Mouse (Mus musculus) small intestine, adult 2 months (tissue): ENCODE data around the gene Foxp2. TPM values are rescaled to one million over a fixed set of nuclear protein-coding genes. Genes with fewer than 3 reads are reported as not detected.

Source experiments
- H3K27ac ChIP-seq: fragments of 200-500 bp; 2 replicates; pipeline ENCODE4 v1.5.1; 2012; ENCODE audit warnings: low read depth, low read length, control low read depth, inconsistent platforms; ENCODE audit not compliant: insufficient read depth
- H3K27me3 ChIP-seq: fragments of 200-500 bp; 2 replicates; pipeline ENCODE4 v1.6.1; 2012; ENCODE audit warnings: mild to moderate bottlenecking, moderate library complexity, low read length, inconsistent platforms; ENCODE audit not compliant: control insufficient read depth, insufficient read depth
- H3K36me3 ChIP-seq: fragments of 200-500 bp; 2 replicates; pipeline ENCODE4 v1.6.1; 2012; ENCODE audit warnings: mild to moderate bottlenecking, low read length, control low read depth, inconsistent platforms; ENCODE audit not compliant: control insufficient read depth, insufficient read depth
- H3K4me1 ChIP-seq: fragments of 200-500 bp; 2 replicates; pipeline ENCODE4 v1.6.1; 2012; ENCODE audit warnings: low read length, inconsistent platforms, mixed read lengths; ENCODE audit not compliant: control insufficient read depth, insufficient read depth, insufficient read length
- H3K4me3 ChIP-seq: fragments of 200-500 bp; 2 replicates; pipeline ENCODE4 v1.5.1; 2012; ENCODE audit warnings: low read depth, mild to moderate bottlenecking, control low read depth, inconsistent platforms, low read length, moderate library complexity
- CTCF ChIP-seq: fragments of 200-500 bp; IDR thresholded peaks from 2 replicates; pipeline ENCODE4 v1.5.1; 2012; ENCODE audit warnings: low read depth, mild to moderate bottlenecking, control low read depth, inconsistent platforms, low read length, moderate library complexity, mixed read lengths; ENCODE audit not compliant: insufficient replicate concordance, insufficient read length; ENCODE audit errors: extremely low read depth
- POLR2A ChIP-seq: fragments of 200-500 bp; IDR thresholded peaks from 2 replicates; pipeline ENCODE4 v1.6.1; 2012; ENCODE audit warnings: low read depth, mild to moderate bottlenecking, control low read depth, inconsistent platforms, low read length, moderate library complexity
- WGBS: fragments of 180-500 bp; shearing (Covaris S2); methylation state at CpG from one replicate; pipeline ENCODE4 v1.1.7; 2018; 5-methylcytosine and 5-hydroxymethylcytosine counted together
- polyA plus RNA-seq: library from polyadenylated mRNA; depleted of rRNA; stranded (reverse); fragments of >200 nt; gene quantifications from 2 replicates; pipeline ENCODE4 v1.2.3, GENCODE M21; 2012

Gene Foxp2
- polyA plus RNA-seq, 1 experiment = 3.3 TPM

DNA sequence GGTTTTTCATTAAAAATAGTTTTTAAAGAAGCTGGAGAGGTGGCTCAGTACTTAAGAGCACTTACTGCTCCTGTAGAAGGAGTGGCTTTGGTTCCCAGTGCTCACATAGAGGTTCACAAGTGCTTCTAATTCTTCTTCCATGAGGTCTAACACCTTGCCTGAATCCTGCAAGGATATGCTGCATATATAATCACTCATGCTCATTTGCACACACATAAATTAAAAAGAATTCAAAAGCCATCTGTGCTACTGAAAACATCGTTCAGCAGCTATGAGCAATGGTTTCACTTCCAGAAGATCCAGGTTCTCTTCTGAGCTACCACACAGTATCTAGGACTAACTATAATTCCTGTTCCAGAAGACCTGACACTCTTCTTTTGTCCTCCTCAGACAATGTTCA, 200.4 kb downstream of the Foxp2 start:
- 93% methylated on average over 1 of the region's 1 CpGs for WGBS
- TF ChIP-seq POLR2A (no peak), CTCF (no peak)

DNA sequence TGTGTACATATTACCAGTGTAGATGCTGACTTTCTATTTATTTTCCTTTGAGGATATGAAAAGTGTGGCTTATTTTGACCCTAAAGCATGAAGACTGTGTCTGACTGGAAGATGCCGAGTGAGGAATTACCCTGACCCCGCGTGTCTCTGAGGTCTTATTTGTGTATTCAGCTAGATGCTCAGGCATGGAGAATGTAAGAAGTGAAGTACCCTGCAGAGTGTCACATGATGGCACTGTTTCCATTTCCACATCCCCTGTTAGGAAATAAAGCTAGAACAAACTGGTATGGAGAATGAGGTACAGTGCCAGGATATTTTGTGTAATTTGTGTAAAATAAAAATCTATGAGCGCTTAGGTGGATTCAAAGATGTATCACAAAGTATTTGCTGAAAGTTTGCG, 219.8 kb downstream of the Foxp2 start:
- no peak overlapping the region for H3K27ac ChIP-seq
- H3K4me3 ChIP-seq = no peak overlapping the region
- H3K27me3 ChIP-seq = no peaks in the 10 kb centered on the region
- no peaks in the 10 kb centered on the region for H3K36me3 ChIP-seq
- no peaks in the 10 kb centered on the region for H3K4me1 ChIP-seq
- 69% methylated on average over 5 of the region's 5 CpGs for WGBS
- TF ChIP-seq POLR2A (no peak), CTCF (no peak)

More for the DNA sequence above, 200.4 kb downstream of the Foxp2 start:
- Histone ChIP-seq H3K36me3 (no peaks in the 10 kb centered on the region), H3K4me3 (no peak overlapping the region), H3K27ac (no peak overlapping the region), H3K27me3 (no peaks in the 10 kb centered on the region), H3K4me1 (no peaks in the 10 kb centered on the region)

DNA sequence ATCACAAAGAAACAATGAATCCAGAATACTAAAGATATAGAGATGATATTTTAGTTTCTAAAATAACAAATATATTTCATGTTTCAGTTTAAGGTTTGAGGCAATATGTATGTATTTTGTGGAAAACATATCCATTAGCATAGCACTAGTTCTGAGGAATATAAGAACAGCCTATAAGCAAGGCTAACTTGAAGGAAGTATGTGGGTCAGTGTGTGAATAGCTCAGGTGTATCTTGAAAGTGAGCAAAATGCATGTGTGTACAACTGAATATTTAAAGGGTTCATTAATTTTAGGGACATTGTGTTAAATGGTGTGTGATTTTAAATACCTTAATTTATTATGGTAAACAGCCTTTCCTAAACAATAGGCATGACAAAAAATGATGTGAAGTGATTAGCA, 220.2 kb downstream of the Foxp2 start:
- TF ChIP-seq CTCF = no peak
- TF ChIP-seq POLR2A = no peak
- H3K36me3 ChIP-seq = no peaks in the 10 kb centered on the region

DNA sequence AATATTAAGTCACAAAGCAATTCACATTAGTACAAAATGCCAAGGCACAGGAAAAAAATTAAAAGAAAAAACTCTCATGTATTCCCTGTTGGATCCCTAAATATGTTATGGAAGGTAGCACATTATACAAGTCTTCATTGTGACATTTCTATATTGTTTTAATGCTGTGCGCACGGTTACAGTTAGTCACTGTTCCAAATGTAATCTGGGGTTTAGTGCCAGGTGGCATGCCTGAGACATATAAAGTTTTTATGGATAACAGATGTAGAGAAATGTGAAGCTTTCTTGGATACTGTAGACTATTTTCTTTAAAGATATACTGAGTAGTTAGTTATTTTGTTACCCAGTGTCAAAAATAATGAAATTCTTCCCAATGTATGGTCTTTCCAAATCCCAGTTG, 229.0 kb downstream of the Foxp2 start:
- no peaks in the 10 kb centered on the region for H3K27me3 ChIP-seq
- H3K4me3 ChIP-seq = no peak overlapping the region
- WGBS = 93% methylated on average over 2 of the region's 2 CpGs
- no peaks in the 10 kb centered on the region for H3K4me1 ChIP-seq
- H3K36me3 ChIP-seq = no peaks in the 10 kb centered on the region
- no peak overlapping the region for H3K27ac ChIP-seq
- no peak for TF ChIP-seq POLR2A

More for the DNA sequence above, 220.2 kb downstream of the Foxp2 start:
- Histone ChIP-seq H3K27ac (no peak overlapping the region), H3K27me3 (no peaks in the 10 kb centered on the region), H3K4me1 (no peaks in the 10 kb centered on the region), H3K4me3 (no peak overlapping the region)

DNA sequence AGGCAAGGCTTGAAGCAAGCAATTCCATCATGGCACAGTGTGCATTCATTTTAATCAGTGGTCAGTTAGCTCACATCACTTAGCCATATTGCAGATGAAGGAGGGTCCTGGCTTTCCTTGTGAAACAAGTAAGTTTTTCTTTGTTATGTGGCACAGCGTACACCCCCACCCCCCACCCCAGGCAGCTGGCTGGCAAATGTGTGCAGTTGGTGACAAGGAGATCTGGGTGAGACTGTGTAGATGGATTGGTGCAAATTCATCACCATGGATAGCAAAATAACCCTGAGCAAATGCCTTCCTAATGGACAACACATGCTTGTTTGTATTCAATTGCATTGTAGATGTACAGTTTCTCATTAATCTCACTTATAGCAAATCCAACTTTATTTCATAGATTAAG, 240.9 kb downstream of the Foxp2 start:
- no peak for TF ChIP-seq POLR2A
- no peak for TF ChIP-seq CTCF
- 85% methylated on average over 1 of the region's 1 CpGs for WGBS
- Histone ChIP-seq H3K4me3 (no peak overlapping the region), H3K36me3 (no peaks in the 10 kb centered on the region), H3K27me3 (no peaks in the 10 kb centered on the region), H3K27ac (no peak overlapping the region), H3K4me1 (no peaks in the 10 kb centered on the region)

DNA sequence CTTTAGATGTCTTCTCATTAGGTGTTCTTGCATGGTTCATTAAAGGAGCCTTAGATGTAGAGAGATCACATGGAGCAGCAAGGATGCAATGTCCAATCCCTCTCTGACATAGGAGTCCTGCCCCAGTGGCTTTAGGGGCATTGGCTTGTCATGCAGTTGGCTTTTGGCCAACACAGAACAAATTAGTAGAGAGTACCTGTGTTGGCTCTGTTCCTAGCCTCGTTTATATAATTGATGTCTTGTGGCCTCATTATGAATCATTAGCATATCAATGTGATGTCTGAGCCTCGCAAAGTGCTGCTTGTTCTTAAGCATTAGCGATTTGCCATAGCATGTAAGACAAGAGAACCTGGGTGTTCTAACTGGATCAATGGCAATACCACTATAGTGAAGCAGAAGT, 250.5 kb downstream of the Foxp2 start:
- no peaks in the 10 kb centered on the region for H3K4me1 ChIP-seq
- WGBS = 73% methylated on average over 3 of the region's 3 CpGs
- H3K27ac ChIP-seq = no peak overlapping the region
- H3K4me3 ChIP-seq = no peak overlapping the region
- H3K36me3 ChIP-seq = no peaks in the 10 kb centered on the region
- no peaks in the 10 kb centered on the region for H3K27me3 ChIP-seq
- TF ChIP-seq CTCF (no peak), POLR2A (no peak)

DNA sequence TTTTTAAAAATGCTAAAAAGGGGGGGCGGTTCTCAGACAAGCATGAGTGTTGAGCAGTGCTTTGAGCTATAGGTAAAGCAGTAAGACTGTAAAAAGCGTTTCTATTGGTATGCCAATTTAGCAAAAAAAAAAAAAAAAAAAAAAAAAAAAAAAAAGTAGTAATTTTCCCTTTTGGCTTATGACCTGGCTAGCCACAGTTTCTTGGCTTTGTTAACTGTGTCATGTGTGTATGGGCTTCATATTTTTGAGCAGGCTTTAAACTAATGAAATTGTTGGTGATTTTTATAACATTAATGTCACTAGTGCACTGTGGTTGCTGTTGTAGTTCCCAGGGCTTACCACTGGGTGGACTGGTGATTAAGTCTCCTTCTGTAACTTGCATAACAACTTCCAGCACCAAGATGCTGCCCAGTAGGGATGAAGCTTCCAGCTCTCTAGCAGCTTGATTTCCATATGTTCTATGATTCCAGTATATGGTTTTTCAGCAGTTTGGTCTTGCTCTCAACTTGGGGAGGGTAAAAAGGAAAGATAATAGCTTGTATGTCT, 262.4 kb downstream of the Foxp2 start:
- no peaks in the 10 kb centered on the region for H3K27me3 ChIP-seq
- TF ChIP-seq CTCF (no peak), POLR2A (no peak)
- no peaks in the 10 kb centered on the region for H3K4me1 ChIP-seq
- WGBS = 71% methylated on average over 2 of the region's 2 CpGs
- no peak overlapping the region for H3K27ac ChIP-seq
- no peak overlapping the region for H3K4me3 ChIP-seq
- H3K36me3 ChIP-seq = no peaks in the 10 kb centered on the region

DNA sequence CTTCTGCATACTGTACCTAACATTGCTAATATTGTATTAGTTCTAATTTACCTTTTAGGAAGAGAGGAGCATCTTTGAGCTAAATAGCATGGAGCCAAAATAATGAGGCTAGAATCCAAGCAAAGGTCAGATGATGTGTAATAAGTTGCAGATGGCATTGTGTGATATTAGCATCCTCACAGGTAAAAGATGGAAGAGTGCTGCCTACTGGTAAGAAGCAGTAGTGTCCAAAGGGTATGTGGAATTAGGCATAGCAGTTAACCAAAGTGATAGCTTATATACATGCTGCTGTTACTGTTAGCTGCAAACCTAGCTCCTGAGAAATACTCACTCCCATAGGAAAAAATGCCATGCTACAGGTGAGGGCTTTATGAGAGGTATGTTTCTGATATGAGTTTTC, 275.6 kb downstream of the Foxp2 start:
- TF ChIP-seq CTCF (no peak), POLR2A (no peak)

More for the DNA sequence above, 275.6 kb downstream of the Foxp2 start:
- no peak overlapping the region for H3K4me3 ChIP-seq
- no peaks in the 10 kb centered on the region for H3K27me3 ChIP-seq
- no peak overlapping the region for H3K27ac ChIP-seq
- no peaks in the 10 kb centered on the region for H3K36me3 ChIP-seq
- H3K4me1 ChIP-seq = no peaks in the 10 kb centered on the region
